Mouse (Mus musculus) gastrocnemius, postnatal 25 days (tissue): ENCODE measurements around the gene Eif3i. TPM values are rescaled to one million over a fixed set of nuclear protein-coding genes. Genes with fewer than 3 reads are reported as not detected.

Experiments used
- DNase-seq: peaks from one replicate; pipeline ENCODE4 v3.0.0; 2022
- total RNA-seq, 2 experiments: library from RNA; stranded (reverse); gene quantifications; 1 replicate in 1 of 2; 2 replicates in 1 of 2; pipeline ENCODE4 v1.2.3; 2021

The Eif3i gene
- total RNA-seq, 2 experiments from 2014 or later: 116 to 129 TPM

GRCm38 (mm10) chr4:129620419-129621282 lies 20.2 kb upstream of the Eif3i start:
- DNase-seq: no peak

DNA sequence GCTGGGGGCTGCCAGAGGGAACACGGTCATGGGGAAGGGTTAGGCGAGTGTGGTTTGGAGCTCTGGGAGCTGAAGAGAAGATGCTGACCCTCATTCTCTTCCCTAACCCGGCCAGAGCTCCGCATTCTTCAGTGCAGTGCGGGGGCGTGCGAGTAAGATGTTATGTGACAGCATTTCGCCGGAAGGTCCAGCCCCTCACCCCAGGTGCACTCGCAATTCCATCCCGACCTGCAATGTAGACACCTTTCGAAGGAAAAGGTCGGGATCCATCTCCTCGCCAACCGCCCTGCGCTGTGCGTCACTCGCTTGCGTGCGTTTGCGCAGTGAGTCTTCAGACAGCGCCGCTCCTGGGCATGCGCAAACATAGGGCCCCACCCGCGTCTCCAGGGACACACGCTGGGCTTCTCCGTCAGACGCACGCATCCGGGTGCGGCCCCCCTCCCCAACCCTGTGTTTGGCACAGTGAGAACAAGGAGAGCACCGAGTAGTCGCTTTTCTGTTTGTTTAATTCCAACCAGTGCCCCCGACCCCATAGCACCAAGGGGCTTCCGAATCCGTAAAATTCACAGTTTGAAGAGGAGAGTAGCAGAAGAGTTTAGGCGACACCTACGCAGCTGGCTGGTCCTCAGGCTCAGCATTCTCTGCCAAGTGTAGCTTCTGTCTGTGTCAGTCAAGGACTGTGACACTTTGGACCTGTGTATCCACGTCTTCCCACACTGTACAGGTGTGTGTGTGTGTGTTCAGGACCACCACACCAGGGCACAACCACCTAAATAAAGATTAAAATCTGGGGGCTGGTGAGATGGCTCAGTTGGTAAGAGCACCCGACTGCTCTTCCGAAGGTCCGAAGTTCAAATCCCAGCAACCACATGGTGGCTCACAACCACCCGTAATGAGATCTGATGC lies 18.6 kb upstream of the Eif3i start, which contains the start of gene Iqcc:
TSS of gene Iqcc (minus strand) at position 314 of the 906 bp plus-strand sequence.
- DNase-seq: peak; percentile 96

DNA sequence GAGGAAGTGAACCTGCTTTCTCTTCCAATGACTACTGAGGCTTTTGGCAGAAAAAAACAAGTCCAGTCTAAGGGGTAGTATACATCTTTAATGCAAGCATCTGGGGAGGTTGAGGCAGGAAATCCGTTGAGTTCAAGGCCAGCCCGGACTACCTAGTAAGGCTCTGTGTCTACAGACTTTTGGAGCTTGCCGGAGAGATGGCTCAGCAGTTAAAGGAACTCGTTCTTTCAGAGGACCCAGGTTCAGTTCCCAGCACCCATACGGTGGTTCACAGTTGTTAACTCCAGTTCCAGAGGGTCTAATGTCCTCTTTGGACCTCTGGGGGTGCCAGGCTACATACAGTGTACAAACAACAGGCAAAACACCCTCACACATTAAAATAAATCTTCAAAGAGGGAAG lies 17.6 kb upstream of the Eif3i start:
- DNase-seq: no peak

- DNase-seq: no peak
Observed at GRCm38 (mm10) chr4:129617121-129617641, 16.7 kb upstream of the Eif3i start.

DNA sequence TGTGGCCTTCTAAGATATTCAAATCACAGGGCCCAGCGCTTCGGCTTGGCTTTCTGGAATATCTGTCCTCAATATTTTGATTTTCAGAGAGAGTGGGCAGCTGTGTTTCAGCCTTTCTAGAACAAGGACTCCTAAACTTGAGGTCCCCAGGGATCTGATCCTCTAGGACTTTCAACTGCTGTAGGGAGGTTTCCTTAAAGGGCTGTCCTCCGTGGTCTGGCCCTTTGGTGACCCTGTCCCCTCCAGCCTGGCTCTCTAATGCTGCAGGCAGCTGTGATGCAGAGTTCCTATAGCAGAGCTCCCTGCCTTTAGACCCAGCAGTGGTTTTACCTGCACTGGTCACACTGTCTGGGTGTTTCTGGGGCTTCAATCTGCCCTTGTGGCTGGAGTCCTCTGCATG lies 16.2 kb upstream of the Eif3i start:
- no peak for DNase-seq

DNA sequence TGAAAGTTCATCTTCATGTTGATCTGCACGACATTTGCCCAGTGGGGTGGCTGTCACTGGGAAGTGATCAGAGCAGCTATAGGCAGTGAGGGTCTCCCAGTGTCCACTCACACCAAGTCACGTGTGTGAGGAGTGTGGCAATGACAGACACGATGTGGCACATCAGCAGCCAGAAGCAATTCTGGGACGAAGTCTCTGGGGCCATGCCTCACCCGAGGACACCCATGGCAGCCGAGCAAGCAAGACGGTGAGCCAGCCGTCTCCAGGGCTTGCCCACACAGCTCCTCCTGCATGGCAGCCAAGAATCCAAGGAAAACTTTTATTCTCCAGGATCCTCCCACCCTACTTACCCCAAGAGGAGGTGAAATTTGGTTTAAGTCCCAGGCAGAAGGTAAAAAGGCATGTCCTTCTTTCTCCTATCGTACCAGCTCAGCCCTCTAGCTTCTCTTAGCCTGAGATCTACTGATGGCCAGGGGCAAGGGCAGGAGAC lies 15.4 kb upstream of the Eif3i start:
- no peak for DNase-seq

DNA sequence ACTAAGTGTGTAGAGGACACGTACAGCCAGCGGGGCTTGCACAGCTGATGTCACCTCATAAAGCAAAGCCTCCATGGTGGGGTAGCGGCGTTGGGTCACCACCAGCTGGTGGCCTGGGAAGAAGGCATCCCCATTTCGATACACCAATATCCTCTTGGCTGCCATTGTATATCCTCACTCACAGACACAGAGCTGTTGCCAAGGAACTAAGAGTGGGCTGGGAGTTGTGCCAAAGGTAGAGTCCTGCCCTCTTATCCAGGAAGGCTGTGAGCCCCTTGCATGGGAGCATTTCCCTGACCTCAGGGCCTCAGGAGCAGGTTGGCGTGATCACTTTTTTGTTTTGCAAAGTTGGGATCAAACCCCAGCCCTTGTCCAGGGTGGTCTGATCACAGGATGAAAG lies 13.6 kb upstream of the Eif3i start, which contains the start of gene Dcdc2b:
TSS of gene Dcdc2b (minus strand) at position 165 of the 400 bp plus-strand sequence.
- DNase-seq: no peak

DNA sequence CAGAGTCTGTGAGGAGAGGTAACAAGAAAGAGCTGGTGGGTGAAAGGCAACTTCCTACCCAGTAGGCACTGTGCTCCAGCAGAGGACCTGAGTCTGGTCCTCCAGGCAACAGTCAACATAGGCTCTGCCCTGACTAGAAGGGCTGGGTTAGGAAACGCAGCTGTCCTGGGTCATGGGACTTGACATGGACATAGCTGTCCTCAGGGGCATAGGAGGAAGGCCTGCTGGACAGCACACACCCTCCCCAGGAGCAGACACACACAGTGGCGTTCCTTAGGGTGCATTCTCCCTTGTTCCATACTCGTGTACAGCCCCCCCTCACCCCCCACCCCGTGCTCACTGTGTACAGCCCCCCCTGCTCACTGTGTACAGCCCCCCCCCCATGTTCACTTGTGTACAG lies 10.0 kb upstream of the Eif3i start:
- no peak for DNase-seq

DNA sequence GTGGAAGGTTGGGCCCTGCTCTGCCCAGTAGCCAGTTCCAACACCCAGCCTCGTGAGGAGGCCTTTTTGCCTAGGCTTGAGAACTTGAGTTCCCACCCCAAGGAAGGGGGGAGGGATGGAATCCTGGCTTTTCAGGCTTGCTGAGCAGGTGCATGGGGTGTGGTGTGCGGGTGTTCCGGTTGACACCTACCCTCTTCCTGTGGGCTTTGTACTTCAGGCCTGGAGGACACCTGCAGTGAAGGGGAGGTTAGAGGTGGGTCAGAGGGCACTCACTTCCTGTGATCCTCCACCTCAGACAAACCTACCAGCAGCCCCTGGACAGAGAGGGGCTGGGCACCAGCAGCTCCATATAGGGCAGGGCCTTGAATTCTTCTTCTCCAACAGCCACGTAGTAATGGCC lies 9.6 kb upstream of the Eif3i start:
- no peak for DNase-seq

DNA sequence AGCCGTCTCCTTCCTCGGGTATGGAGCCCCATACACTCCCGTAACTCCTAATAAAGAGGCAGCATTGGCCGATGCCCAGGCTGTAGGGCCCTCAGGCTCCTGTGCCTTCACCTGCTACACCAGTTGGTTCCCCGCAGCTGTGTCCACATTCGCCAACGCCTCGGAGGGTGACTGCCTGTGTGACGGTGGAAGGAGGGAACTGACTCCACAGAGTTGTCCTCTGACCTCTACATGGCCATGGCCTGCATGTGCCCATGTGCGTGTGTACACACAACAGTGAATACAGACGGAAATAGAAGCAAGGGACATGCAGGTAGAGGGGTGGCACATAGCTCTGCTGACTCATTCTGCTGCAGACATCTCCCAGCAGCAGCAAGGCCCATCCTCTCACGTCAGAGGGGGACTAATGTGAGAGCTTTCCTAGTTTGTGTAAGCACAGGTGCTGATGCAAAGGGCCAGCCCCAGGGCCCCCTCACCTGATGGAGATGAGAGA lies 8.7 kb upstream of the Eif3i start:
- no peak for DNase-seq

DNA sequence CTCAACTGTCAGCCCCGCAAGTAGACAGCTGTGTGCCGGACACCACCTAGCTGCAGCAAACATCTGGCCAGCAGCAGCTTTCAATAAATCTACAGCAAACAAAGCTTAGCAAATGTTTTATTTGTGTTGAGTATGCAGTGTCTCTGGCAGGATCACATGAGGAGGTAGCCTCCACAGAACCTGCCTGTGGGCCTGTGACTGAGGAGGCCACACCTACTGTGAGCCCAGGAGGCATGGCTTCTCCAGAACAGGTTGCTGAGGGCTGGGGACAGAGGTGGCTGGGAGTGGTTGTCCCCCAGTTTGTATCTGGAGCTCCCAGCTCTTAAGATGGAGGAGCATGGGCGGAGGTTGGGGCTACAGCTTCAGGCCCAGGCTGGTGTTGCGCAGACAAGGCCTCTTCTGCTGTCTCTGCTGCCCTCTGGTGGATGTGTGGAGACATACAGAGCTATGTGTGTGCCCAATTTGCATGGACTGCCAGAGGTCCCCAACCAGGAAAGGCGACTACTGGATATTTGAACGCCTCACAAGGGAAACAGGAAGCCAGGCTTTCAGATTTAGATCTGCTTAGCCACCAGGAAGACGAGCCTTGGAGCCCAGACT lies 8.1 kb upstream of the Eif3i start:
- DNase-seq: peak; percentile 60

DNA sequence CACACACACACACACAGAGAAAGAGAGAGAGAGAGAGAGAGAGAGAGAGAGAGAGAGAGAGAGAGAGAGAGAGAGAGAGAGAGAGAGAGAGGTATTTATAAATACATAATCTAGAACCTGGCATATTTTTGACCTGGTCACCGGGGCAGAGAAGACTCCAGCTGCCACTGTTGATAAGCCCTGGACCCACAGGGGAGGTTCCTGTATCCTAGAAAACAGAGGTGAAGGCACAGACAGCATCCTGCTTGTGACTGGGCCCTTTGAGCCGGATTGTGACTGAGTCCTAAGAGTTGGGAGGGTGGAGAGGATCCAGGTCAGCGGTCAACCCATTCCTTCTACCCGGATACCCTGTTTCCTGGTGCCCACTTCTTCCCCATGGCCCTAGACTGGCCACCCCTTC lies 11.6 kb downstream of the Eif3i start:
- no peak for DNase-seq

DNA sequence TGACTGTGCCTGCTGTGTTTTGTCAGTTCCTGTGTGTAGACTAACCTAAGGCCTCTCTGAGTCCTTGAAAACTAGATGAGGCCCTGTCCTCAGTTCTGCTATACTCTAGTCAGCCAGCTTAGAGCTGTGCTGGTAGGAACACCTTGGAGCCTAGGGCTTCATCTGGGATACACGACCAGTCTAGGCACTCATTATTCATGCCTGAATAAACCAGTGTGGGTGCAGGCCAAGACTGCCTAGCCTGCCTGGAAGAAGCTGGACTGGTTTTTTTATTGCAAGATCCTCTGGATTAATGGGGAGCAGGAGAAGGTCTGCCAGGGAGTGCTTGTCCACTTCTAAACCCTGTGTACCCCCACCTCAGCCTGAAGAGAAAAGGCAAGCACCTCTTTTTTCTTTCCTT lies 13.5 kb downstream of the Eif3i start:
- no peak for DNase-seq

- DNase-seq: no peak
Observed at GRCm38 (mm10) chr4:129585773-129586172, 14.7 kb downstream of the Eif3i start.

DNA sequence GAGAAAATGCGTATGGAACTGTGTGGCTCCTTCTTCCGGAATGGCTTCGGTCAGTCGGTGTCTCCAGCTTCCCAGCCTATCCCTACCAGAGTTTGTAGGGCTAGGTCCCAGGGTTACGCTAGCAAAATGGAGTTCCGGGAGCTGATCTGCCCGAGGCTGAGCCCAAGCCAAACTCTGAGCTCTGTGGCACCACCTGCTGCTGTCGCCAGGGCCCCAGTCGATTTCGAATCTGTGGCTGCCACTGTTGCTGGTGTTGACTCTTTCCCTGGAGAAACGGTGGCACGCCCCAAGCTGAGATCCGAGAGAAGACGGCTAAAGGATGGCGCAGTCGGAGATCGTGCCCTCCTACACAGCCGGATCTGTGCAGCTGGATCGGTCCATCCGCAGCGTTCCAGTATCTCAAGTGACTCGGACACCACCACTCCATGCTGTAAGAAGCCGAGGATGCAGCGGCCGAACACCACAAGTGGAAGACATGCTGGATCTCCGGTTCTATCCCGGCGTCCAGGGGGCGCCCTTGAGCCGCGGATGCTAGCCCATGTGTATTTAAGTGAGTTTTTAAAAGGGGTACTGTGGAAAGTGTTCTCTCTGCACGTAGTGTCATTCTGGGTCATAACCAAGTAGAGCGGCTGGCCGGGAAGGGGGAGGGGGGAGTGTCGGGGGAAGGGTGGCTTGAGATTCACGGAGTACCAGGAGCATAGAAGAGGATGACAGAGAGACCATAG lies 15.4 kb downstream of the Eif3i start:
- DNase-seq: peak; percentile 75

DNA sequence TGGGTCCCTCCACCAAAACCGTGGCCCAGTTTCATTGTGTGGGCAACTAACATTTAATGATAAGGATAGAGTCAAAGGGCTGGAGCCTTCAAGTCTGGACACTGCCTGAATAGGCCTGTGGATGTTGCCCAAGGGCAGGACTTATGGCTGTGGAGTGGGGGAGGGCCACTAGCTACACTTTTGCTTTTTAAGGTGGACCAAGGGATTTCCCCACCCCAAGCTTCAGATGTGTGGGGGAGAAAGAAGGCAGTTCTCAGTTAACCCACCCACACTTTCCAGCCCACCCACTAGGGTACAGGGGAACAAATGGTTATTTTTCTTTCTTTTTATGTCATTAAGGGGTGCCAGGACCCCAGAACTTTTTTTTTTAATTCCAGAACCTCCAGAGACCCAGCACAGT lies 16.1 kb downstream of the Eif3i start:
- DNase-seq: no peak

DNA sequence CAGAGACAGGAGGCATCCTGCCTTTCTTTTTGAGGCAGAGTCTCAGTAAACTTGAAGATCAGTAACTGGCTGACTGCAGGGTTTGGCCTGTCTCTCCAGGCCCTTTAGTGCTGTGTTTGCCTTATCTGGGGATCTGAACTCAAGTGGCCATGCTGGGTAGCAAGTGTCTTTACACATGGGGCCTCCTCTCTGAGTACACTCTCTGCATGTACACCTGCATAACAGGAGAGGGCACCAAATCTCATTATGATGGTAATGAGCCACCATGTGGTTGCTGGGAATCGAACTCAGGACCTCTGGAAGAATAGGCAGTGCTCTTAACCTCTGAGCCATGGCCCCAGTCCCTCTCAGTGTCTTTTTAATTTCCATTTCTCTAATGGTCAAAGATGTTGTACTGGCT lies 18.2 kb downstream of the Eif3i start:
- no peak for DNase-seq

- no peak for DNase-seq
Observed at GRCm38 (mm10) chr4:129580347-129580746, 20.1 kb downstream of the Eif3i start.

- DNase-seq: no peak
Observed at GRCm38 (mm10) chr4:129578466-129578865, 22.0 kb downstream of the Eif3i start, which contains the start of gene Fam167b. Gene Fam167b (minus strand): TSS chr4:129578549.

GRCm38 (mm10) chr4:129577688-129578087 lies 22.8 kb downstream of the Eif3i start:
- DNase-seq: no peak

DNA sequence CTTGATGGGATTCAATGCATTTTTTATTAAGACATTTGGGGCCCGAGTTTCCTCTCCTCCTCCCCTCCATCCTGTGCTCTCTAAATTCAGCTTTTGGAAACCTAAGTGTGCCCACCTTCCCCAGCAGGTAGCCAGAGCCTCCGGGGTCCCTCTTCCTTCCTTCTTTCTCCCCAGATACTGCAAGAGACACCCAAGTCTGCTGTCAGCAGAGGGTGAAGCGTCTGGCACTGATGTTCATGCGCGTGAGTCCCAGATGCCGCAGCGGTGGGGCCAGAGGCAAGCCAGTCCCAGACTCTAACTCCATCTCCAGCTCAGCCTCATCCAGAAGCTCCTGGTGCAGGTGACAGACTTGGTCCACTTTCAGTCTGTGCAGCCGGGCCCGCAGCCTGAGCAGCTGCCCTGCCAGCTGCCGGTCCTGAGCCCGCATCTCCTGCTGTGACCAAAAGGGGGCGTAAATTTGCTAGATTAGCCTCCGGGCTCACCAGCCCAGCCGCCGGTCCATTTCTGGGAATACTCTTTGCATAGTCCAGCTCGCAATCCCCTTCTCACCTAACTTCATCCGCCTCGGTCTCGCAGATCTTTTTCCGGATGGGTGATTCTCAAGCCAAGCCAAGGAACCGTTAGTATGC lies 23.5 kb downstream of the Eif3i start:
- peak; percentile 56 for DNase-seq
